Mouse (Mus musculus) embryonic facial prominence, embryonic 11.5 days (tissue): Measurements from ENCODE around the gene Ccdc60. TPM values are rescaled to one million over a fixed set of nuclear protein-coding genes. Genes with fewer than 3 reads are reported as not detected.

Experiments used
- ATAC-seq: fragments of 200-750 bp; cut with Nextera tagmentation; replicated peaks from 2 replicates; pipeline ENCODE4 v1.8.0; 2017; ENCODE audit warnings: low read depth; ENCODE audit not compliant: insufficient number of reproducible peaks, low FRiP score, low TSS enrichment
- DNase-seq: peaks from one replicate; pipeline ENCODE4 v3.0.0-alpha.2; 2015; ENCODE audit warnings: low spot score
- H3K27ac ChIP-seq: fragments of 300-500 bp; sonication (generic); replicated peaks from 2 replicates; pipeline ENCODE4 v1.5.1; 2014; ENCODE audit warnings: mild to moderate bottlenecking, low read depth, low read length, control low read depth
- H3K27me3 ChIP-seq: fragments of 300-500 bp; sonication (generic); 2 replicates; pipeline ENCODE4 v1.6.1; 2014; ENCODE audit warnings: mild to moderate bottlenecking, low read length, moderate library complexity, mixed read lengths; ENCODE audit not compliant: control insufficient read depth, insufficient read depth
- H3K36me3 ChIP-seq: fragments of 300-500 bp; sonication (generic); replicated peaks from 2 replicates; pipeline ENCODE4 v1.6.1; 2014; ENCODE audit warnings: low read depth, mild to moderate bottlenecking, low read length, moderate library complexity, mixed read lengths; ENCODE audit not compliant: control insufficient read depth, insufficient read depth
- H3K4me1 ChIP-seq: fragments of 300-500 bp; sonication (generic); 2 replicates; pipeline ENCODE4 v1.6.1; 2014; ENCODE audit warnings: low read length, mixed read lengths; ENCODE audit not compliant: control insufficient read depth, insufficient read depth
- H3K4me2 ChIP-seq: fragments of 300-500 bp; sonication (generic); 2 replicates; pipeline ENCODE4 v1.6.1; 2014; ENCODE audit warnings: low read depth, mild to moderate bottlenecking, control low read depth, low read length, moderate library complexity
- H3K4me3 ChIP-seq: fragments of 300-500 bp; sonication (generic); 2 replicates; pipeline ENCODE4 v1.5.1; 2014; ENCODE audit warnings: low read depth, low read length, control low read depth
- H3K9ac ChIP-seq: fragments of 300-500 bp; sonication (generic); replicated peaks from 2 replicates; pipeline ENCODE4 v1.6.1; 2014; ENCODE audit warnings: mild to moderate bottlenecking, control low read depth, low read length
- H3K9me3 ChIP-seq: fragments of 300-500 bp; sonication (generic); replicated peaks from 2 replicates; pipeline ENCODE4 v1.6.1; 2016; ENCODE audit warnings: mild to moderate bottlenecking, low read length, inconsistent platforms, mixed read lengths; ENCODE audit not compliant: control insufficient read depth
- WGBS: fragments of 180-500 bp; shearing (Covaris S2); extraction: QIAGEN DNeasy Blood & Tissue Kit; methylation state at CpG from one replicate; pipeline ENCODE4 v1.1.7; 2014; 5-methylcytosine and 5-hydroxymethylcytosine counted together
- polyA plus RNA-seq: library from polyadenylated mRNA; unstranded; fragments of >200 nt; fragmentation: Nextera tagmentation; extraction: Ambion mirVana; gene quantifications from 2 replicates; pipeline ENCODE4 v1.2.1, GENCODE M21; 2014

Gene Ccdc60
- polyA plus RNA-seq, 1 experiment from 2014 or later, result 1.8 TPM

GRCm38 (mm10) chr5:116269212-116270145 is 19.3 kb downstream of the Ccdc60 start:
- Histone ChIP-seq H3K27ac (no peak overlapping the region), H3K9ac (no peak overlapping the region), H3K9me3 (no peaks in the 10 kb centered on the region), H3K4me1 (no peaks in the 10 kb centered on the region), H3K36me3 (no peaks in the 10 kb centered on the region), H3K27me3 (no peaks in the 10 kb centered on the region), H3K4me3 (no peak overlapping the region), H3K4me2 (no peak overlapping the region)
- 76% methylated on average over 17 of the region's 17 CpGs for WGBS
- no peak for DNase-seq
- no peak for ATAC-seq

GRCm38 (mm10) chr5:116262689-116263088 is 26.1 kb downstream of the Ccdc60 start:
- ATAC-seq, result no peak
- no peak overlapping the region for H3K27ac ChIP-seq
- H3K9me3 ChIP-seq, result no peaks in the 10 kb centered on the region
- no peak for DNase-seq
- H3K4me2 ChIP-seq, result no peak overlapping the region
- no peaks in the 10 kb centered on the region for H3K27me3 ChIP-seq
- WGBS, result 94% methylated on average over 2 of the region's 2 CpGs
- H3K4me3 ChIP-seq, result no peak overlapping the region
- no peaks in the 10 kb centered on the region for H3K36me3 ChIP-seq
- H3K9ac ChIP-seq, result no peak overlapping the region
- H3K4me1 ChIP-seq, result no peaks in the 10 kb centered on the region

GRCm38 (mm10) chr5:116261944-116262343 is 26.8 kb downstream of the Ccdc60 start:
- Histone ChIP-seq H3K4me3 (no peak overlapping the region), H3K4me1 (no peaks in the 10 kb centered on the region), H3K36me3 (no peaks in the 10 kb centered on the region), H3K27ac (no peak overlapping the region), H3K4me2 (no peak overlapping the region), H3K9ac (no peak overlapping the region), H3K27me3 (no peaks in the 10 kb centered on the region), H3K9me3 (no peaks in the 10 kb centered on the region)
- no peak for ATAC-seq
- no peak for DNase-seq
- 94% methylated on average over 5 of the region's 5 CpGs for WGBS

GRCm38 (mm10) chr5:116260356-116260755 is 28.4 kb downstream of the Ccdc60 start:
- no peak for ATAC-seq
- Histone ChIP-seq H3K4me2 (no peak overlapping the region), H3K36me3 (no peaks in the 10 kb centered on the region), H3K27ac (no peak overlapping the region), H3K4me3 (no peak overlapping the region), H3K9me3 (no peaks in the 10 kb centered on the region), H3K4me1 (no peaks in the 10 kb centered on the region), H3K27me3 (no peaks in the 10 kb centered on the region), H3K9ac (no peak overlapping the region)
- whole genome bisulfite sequencing, result 80% methylated on average over 5 of the region's 5 CpGs
- DNase-seq, result no peak

GRCm38 (mm10) chr5:116258321-116258860 is 30.4 kb downstream of the Ccdc60 start:
- no peaks in the 10 kb centered on the region for H3K4me1 ChIP-seq
- H3K27ac ChIP-seq, result no peak overlapping the region
- H3K27me3 ChIP-seq, result no peaks in the 10 kb centered on the region
- no peaks in the 10 kb centered on the region for H3K9me3 ChIP-seq
- H3K4me3 ChIP-seq, result no peak overlapping the region
- DNase-seq (no peak), ATAC-seq (no peak)
- no peak overlapping the region for H3K4me2 ChIP-seq
- 70% methylated on average over 8 of the region's 8 CpGs for WGBS
- H3K9ac ChIP-seq, result no peak overlapping the region
- no peaks in the 10 kb centered on the region for H3K36me3 ChIP-seq

- 86% methylated on average over 4 of the region's 4 CpGs for WGBS
- no peaks in the 10 kb centered on the region for H3K36me3 ChIP-seq
- no peak overlapping the region for H3K9ac ChIP-seq
- H3K27ac ChIP-seq, result no peak overlapping the region
- H3K27me3 ChIP-seq, result no peaks in the 10 kb centered on the region
- DNase-seq, result no peak
- no peak for ATAC-seq
- H3K4me2 ChIP-seq, result no peak overlapping the region
- H3K4me1 ChIP-seq, result no peaks in the 10 kb centered on the region
- no peaks in the 10 kb centered on the region for H3K9me3 ChIP-seq
- H3K4me3 ChIP-seq, result no peak overlapping the region
Observed at GRCm38 (mm10) chr5:116253914-116254313, 34.9 kb downstream of the Ccdc60 start.

GRCm38 (mm10) chr5:116252186-116252585 is 36.6 kb downstream of the Ccdc60 start:
- Histone ChIP-seq H3K9me3 (no peaks in the 10 kb centered on the region), H3K36me3 (no peaks in the 10 kb centered on the region), H3K9ac (no peak overlapping the region), H3K27ac (no peak overlapping the region), H3K4me3 (no peak overlapping the region), H3K27me3 (no peaks in the 10 kb centered on the region), H3K4me2 (no peak overlapping the region), H3K4me1 (no peaks in the 10 kb centered on the region)
- no peak for ATAC-seq
- DNase-seq, result no peak
- 89% methylated on average over 6 of the region's 6 CpGs for WGBS

- Histone ChIP-seq H3K36me3 (no peaks in the 10 kb centered on the region), H3K27ac (no peak overlapping the region), H3K27me3 (no peaks in the 10 kb centered on the region), H3K4me3 (no peak overlapping the region), H3K9ac (no peak overlapping the region), H3K4me2 (no peak overlapping the region), H3K9me3 (no peaks in the 10 kb centered on the region), H3K4me1 (no peaks in the 10 kb centered on the region)
- ATAC-seq, result no peak
- no peak for DNase-seq
- WGBS, result 87% methylated on average over 7 of the region's 7 CpGs
Observed at GRCm38 (mm10) chr5:116246642-116247041, 42.1 kb downstream of the Ccdc60 start.
